Comparison of ENCODE assay signal across 8 mouse cellular contexts in the genomic region with DNA sequence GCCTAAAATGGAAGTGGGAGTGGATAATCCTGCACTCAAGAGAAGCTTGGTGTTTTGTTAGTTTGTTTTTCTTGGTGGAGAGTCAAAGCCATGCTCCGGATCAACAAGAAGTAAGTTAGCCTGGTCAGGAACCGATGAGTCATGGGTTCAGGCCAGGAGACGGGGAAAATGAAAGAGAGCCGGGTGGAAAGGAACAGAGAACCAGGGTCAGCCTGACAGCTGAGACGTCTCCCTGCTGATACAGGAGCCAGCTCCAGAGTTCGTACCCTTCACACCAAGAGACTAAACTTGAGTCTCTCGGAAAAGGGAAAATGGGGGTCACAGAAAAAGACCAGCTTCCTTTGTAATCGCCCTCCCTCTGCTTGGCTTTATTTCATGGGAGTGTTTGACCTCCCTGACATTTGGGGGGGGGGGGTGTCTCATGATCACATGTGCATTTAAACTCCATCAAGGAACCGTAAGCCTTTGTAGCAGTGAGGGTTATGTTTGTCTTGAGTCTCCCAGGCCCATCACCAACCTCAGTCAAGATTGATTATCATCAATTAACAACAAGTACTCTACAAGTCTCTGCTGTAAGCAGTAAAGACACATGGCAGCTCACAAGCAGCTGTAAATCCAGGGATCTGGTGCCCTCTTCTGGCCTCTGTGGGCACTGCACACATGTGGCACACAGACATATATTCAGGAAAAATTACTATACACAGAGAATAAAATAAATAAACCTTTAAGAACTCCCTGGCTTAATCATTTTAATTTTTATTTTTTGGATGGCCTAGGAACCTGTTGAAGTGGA. TPM values are rescaled to one million over a fixed set of nuclear protein-coding genes. Genes with fewer than 3 reads are reported as not detected.
DNase-seq lines count a peak whose midpoint lies in the region; ATAC-seq and TF ChIP-seq lines count a peak whose summit lies in the region.

No protein-coding gene starts in this region.

- H3K4me1 ChIP-seq in forebrain, embryonic 10.5 days: peaks cover 14% of the 10 kb centered on the region
- peaks cover 4% of the 10 kb centered on the region for H3K4me1 ChIP-seq in forebrain, embryonic 12.5 days
- H3K4me1 ChIP-seq in E14TG2a.4 (replicated peaks; ENCODE audit: low read depth, low read length): peaks cover 6% of the 10 kb centered on the region; the same call in 1 of the 2 replicates
- H3K4me1 ChIP-seq in heart, adult 2 months (ENCODE audit: control insufficient read depth, insufficient read depth, low read length): no peaks in the 10 kb centered on the region
- no peaks in the 10 kb centered on the region for H3K4me1 ChIP-seq in kidney, postnatal 0 days (replicated peaks; ENCODE audit: insufficient read depth, low read length)

- H3K79me2 ChIP-seq in heart, adult 2 months (replicated peaks; ENCODE audit: control insufficient read depth, insufficient read depth, low read length): no peaks in the 10 kb centered on the region

- DNase-seq in forebrain, embryonic 10.5 days (ENCODE audit: extremely low spot score, low spot score): peak; percentile 74
- DNase-seq in c-Kit-positive CD71-positive TER-119-negative erythroid progenitor cells, embryonic 14.5 days (ENCODE audit: low read depth): peak; percentile 35
- DNase-seq in heart, adult 2 months: peak; percentile 33 to 67
- peak; percentile 90 for DNase-seq in kidney, postnatal 0 days (ENCODE audit: low spot score)
- peak; percentile 41 for DNase-seq in lung, postnatal 25 days (ENCODE audit: low spot score)
- DNase-seq in spleen, postnatal 36 days (ENCODE audit: low spot score in 2 of 2): peak; percentile 39 to 40

- no peak for TF ChIP-seq POLR2A in heart, adult 2 months (IDR thresholded peaks at IDR 0.05; ENCODE audit: insufficient read depth, low read depth, low read length)

- H3K9ac ChIP-seq in forebrain, embryonic 12.5 days: no peak overlapping the region
- H3K9ac ChIP-seq in heart, adult 2 months (ENCODE audit: low read depth, low read length): no peak overlapping the region
- H3K9ac ChIP-seq in kidney, postnatal 0 days (ENCODE audit: low read depth, low read length): no peak overlapping the region

- no peaks in the 10 kb centered on the region for H3K27me3 ChIP-seq in forebrain, embryonic 10.5 days (ENCODE audit: poor library complexity, severe bottlenecking)
- 0 out of 2 replicates have a peak, but pooled peaks cover 3% of the 10 kb centered on the region for H3K27me3 ChIP-seq in forebrain, embryonic 12.5 days
- no peaks in the 10 kb centered on the region for H3K27me3 ChIP-seq in E14TG2a.4 (ENCODE audit: insufficient read depth, low read length)
- no peaks in the 10 kb centered on the region for H3K27me3 ChIP-seq in heart, adult 2 months (ENCODE audit: control insufficient read depth, insufficient read depth, low read length)
- H3K27me3 ChIP-seq in kidney, postnatal 0 days (ENCODE audit: insufficient read depth, low read length): no peaks in the 10 kb centered on the region

- intact Hi-C loops in heart, adult 2 months (cut with DNase I): loop anchor here (2.0 kb wide), 1 partner anchor 601 kb away; no protein-coding TSS in a partner anchor

- no peak for ATAC-seq in forebrain, embryonic 12.5 days (ENCODE audit: low FRiP score)
- peak; percentile 75 for ATAC-seq in kidney, postnatal 0 days (replicated peaks; ENCODE audit: low FRiP score, low read depth)

- H3K4me3 ChIP-seq in forebrain, embryonic 10.5 days: no peak overlapping the region
- H3K4me3 ChIP-seq in forebrain, embryonic 12.5 days (replicated peaks): no peak overlapping the region
- H3K4me3 ChIP-seq in E14TG2a.4 (replicated peaks; ENCODE audit: low read length): no peak overlapping the region
- H3K4me3 ChIP-seq in heart, adult 2 months: no peak overlapping the region
- no peak overlapping the region for H3K4me3 ChIP-seq in kidney, postnatal 0 days (replicated peaks; ENCODE audit: low read depth, low read length)

- no peaks in the 10 kb centered on the region for H3K36me3 ChIP-seq in forebrain, embryonic 10.5 days (replicated peaks)
- no peaks in the 10 kb centered on the region for H3K36me3 ChIP-seq in forebrain, embryonic 12.5 days (replicated peaks)
- H3K36me3 ChIP-seq in E14TG2a.4 (ENCODE audit: insufficient read depth, low read length): no peaks in the 10 kb centered on the region
- no peaks in the 10 kb centered on the region for H3K36me3 ChIP-seq in heart, adult 2 months (ENCODE audit: control insufficient read depth, insufficient read depth, low read length)
- no peaks in the 10 kb centered on the region for H3K36me3 ChIP-seq in kidney, postnatal 0 days (ENCODE audit: insufficient read depth, low read length)

- TF ChIP-seq EP300 in heart, adult 2 months (IDR thresholded peaks at IDR 0.05; ENCODE audit: insufficient read depth, low read depth, low read length): no peak

- WGBS in forebrain, embryonic 10.5 days: 87% methylated on average over 9 of the region's 9 CpGs
- 82% methylated on average over 9 of the region's 9 CpGs for WGBS in forebrain, embryonic 12.5 days
- 34% methylated on average over 9 of the region's 9 CpGs for WGBS in heart, adult 2 months
- 23% methylated on average over 9 of the region's 9 CpGs for WGBS in kidney, postnatal 0 days

- no peak overlapping the region for H3K4me2 ChIP-seq in forebrain, embryonic 12.5 days
- H3K4me2 ChIP-seq in kidney, postnatal 0 days (ENCODE audit: low read length): no peak overlapping the region

- H3K27ac ChIP-seq in forebrain, embryonic 10.5 days: no peak overlapping the region
- H3K27ac ChIP-seq in forebrain, embryonic 12.5 days: no peak overlapping the region
- no peak overlapping the region for H3K27ac ChIP-seq in heart, adult 2 months
- H3K27ac ChIP-seq in kidney, postnatal 0 days: no peak overlapping the region

- H3K9me3 ChIP-seq in forebrain, embryonic 10.5 days: peaks cover 13% of the 10 kb centered on the region
- H3K9me3 ChIP-seq in forebrain, embryonic 12.5 days: no peaks in the 10 kb centered on the region
- no peaks in the 10 kb centered on the region for H3K9me3 ChIP-seq in E14TG2a.4 (ENCODE audit: low read length)
- no peaks in the 10 kb centered on the region for H3K9me3 ChIP-seq in kidney, postnatal 0 days (replicated peaks; ENCODE audit: low read length)

- TF ChIP-seq CTCF in E14TG2a.4 (conservative IDR thresholded peaks at IDR 0.05; ENCODE audit: low read length): peak; percentile 94
- peak; percentile 75 for TF ChIP-seq CTCF in heart, adult 2 months (IDR thresholded peaks at IDR 0.05)
- peak; percentile 94 for TF ChIP-seq CTCF in kidney, postnatal 0 days (IDR thresholded peaks at IDR 0.05; ENCODE audit: low read depth)

RNA-seq across cellular contexts. Expression of a gene that starts 59.7 kb away (rescaled TPM):
- 131 and 136 TPM in 2 replicates for polyA plus RNA-seq in forebrain, embryonic 10.5 days (2016; fragmentation: Nextera tagmentation; extraction: Ambion mirVana)
- polyA plus RNA-seq in forebrain, embryonic 12.5 days (2016; fragmentation: Nextera tagmentation; extraction: Ambion mirVana): 153 and 164 TPM in 2 replicates
- total RNA-seq in heart, adult 2 months (2021): 1 to 10 TPM; 5.4 to 5.5 TPM
- 2.0 and 2.9 TPM in 2 replicates for polyA plus RNA-seq in heart, adult 2 months (2012; rRNA removed)
- 42.1 and 42.5 TPM in 2 replicates for polyA plus RNA-seq in kidney, postnatal 0 days (2015; fragmentation: Nextera tagmentation; extraction: Ambion mirVana)

Comparison
In these comparisons a context has a peak if more than half of its experiments do, and no peak if none do; other contexts are left out.
1. DNase-seq: peak in every context shown above with its lines; median percentile 90 in kidney, postnatal 0 days; 74 in forebrain, embryonic 10.5 days; 50 in heart, adult 2 months; 41 in lung, postnatal 25 days; 40 in spleen, postnatal 36 days; 35 in c-Kit-positive CD71-positive TER-119-negative erythroid progenitor cells, embryonic 14.5 days.
2. RNA of a gene that starts 59.7 kb away (polyA plus RNA-seq): 153 to 164 TPM in forebrain, embryonic 12.5 days, 131 to 136 TPM in forebrain, embryonic 10.5 days and 42.1 to 42.5 TPM in kidney, postnatal 0 days; 2.0 to 2.9 TPM in heart, adult 2 months; every median in the first group is over 10 times any median in the second.
3. Peak in every context shown above with its lines, with median percentiles within 50 percentile points of each other: CTCF ChIP-seq.